Mouse (Mus musculus): Measurements from ENCODE around the gene Gm5662. TPM values are rescaled to one million over a fixed set of nuclear protein-coding genes. Genes with fewer than 3 reads are reported as not detected.
"Not testable (repeated sequence)": the region's sequence is repeated elsewhere in the genome, so short reads cannot be mapped to it uniquely, and the experiment has no call there.

Gm5662 gene
- total RNA-seq (2021) = not detected
- long read RNA-seq, experiment 1 = 0 reads
- long read RNA-seq, experiment 2 = 0 reads

- not testable (repeated sequence) for DNase-seq (ENCODE audit: low spot score in 2 of 2)
Observed at GRCm38 (mm10) chr12:88274400-88274799, at the start of gene Gm5662. Gm5662 (minus strand) TSS chr12:88274500.

- DNase-seq (ENCODE audit: low spot score in 2 of 2) = not testable (repeated sequence)
Observed at GRCm38 (mm10) chr12:88323926-88324325, 49.6 kb upstream of the Gm5662 start, which contains the start of gene Gm5039. Gm5039 (minus strand) TSS chr12:88324026.

GRCm38 (mm10) chr12:88314556-88314955, 40.3 kb upstream of the Gm5662 start:
- no peak for DNase-seq (ENCODE audit: low spot score in 2 of 2)

GRCm38 (mm10) chr12:88297171-88297570, 22.9 kb upstream of the Gm5662 start:
- not testable (repeated sequence) for DNase-seq (ENCODE audit: low spot score in 2 of 2)

GRCm38 (mm10) chr12:88293082-88293481, 18.8 kb upstream of the Gm5662 start:
- DNase-seq (ENCODE audit: low spot score in 2 of 2) = not testable (repeated sequence)

GRCm38 (mm10) chr12:88285224-88285623, 10.9 kb upstream of the Gm5662 start:
- not testable (repeated sequence) for DNase-seq (ENCODE audit: low spot score in 2 of 2)

- no peak for DNase-seq (ENCODE audit: low spot score in 2 of 2)
Observed at GRCm38 (mm10) chr12:88257241-88257640, 17.1 kb downstream of the Gm5662 start.

GRCm38 (mm10) chr12:88255917-88256316, 18.4 kb downstream of the Gm5662 start:
- not testable (repeated sequence) for DNase-seq (ENCODE audit: low spot score in 2 of 2)

GRCm38 (mm10) chr12:88250000-88250399, 24.3 kb downstream of the Gm5662 start, which contains the start of gene Gm8332:
Gm8332 (minus strand) TSS chr12:88250100.
- DNase-seq (ENCODE audit: low spot score in 2 of 2) = not testable (repeated sequence)

GRCm38 (mm10) chr12:88245786-88246185, 28.5 kb downstream of the Gm5662 start:
- DNase-seq (ENCODE audit: low spot score in 2 of 2) = not testable (repeated sequence)

GRCm38 (mm10) chr12:88242940-88243339, 31.4 kb downstream of the Gm5662 start:
- DNase-seq (ENCODE audit: low spot score in 2 of 2) = not testable (repeated sequence)

Other genes starting within 250 kb of the Gm5662 start
- gene Gm2056, start 247.5 kb downstream of the Gm5662 start, total RNA-seq (2021) = not detected
- gene Gm16368, start 190.8 kb downstream of the Gm5662 start, total RNA-seq (2021) = not detected
- not detected for gene Gm10436, start 92.4 kb downstream of the Gm5662 start, total RNA-seq (2021)
- not detected for gene Gm8332, start 24.4 kb downstream of the Gm5662 start, total RNA-seq (2021)
- not detected for gene Gm5039, start 49.5 kb upstream of the Gm5662 start, total RNA-seq (2021)
- 10 to 100 TPM; 32.7 to 36.8 TPM for gene Adck1, start 86.1 kb upstream of the Gm5662 start, total RNA-seq (2021)

Data from left cerebral cortex, adult 18-20 months (tissue).